Mouse (Mus musculus): ENCODE measurements around the gene Uaca. TPM values are rescaled to one million over a fixed set of nuclear protein-coding genes. Genes with fewer than 3 reads are reported as not detected.

The Uaca gene
- polyA plus RNA-seq, 1 experiment from 2014 or later = 13.6 TPM

DNA sequence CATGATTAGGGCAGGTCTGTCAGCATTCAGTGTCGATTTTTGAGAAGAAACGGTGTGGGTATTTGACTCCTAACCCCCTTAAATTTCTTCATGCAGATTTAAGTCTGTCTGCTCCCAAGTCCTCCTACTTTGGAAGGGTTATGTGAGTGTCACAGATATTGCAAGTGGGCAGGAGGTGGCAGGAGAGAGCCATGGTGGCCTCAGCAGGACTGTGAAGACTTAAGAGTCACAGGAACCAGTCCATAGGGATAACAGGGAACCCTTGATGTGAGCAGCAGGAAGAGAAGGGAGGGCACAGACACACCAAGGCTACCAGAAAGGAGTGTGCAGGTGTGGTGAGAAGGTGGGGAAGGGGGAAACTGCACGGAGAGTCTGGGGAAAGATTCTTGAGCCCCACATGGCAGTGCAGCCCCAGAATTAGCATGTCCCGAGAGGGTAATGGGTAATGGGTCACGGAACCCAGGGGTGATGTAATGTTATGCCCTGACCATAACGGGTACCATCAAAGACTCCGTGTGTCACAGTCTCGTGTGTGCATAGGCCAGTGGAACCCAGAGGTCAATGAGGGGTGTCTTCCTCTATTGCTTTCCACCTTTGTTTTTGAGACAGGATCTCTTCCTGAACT, 101.3 kb downstream of the Uaca start:
- ATAC-seq = peak; percentile 75
- Histone ChIP-seq H3K9ac (ENCODE audit: low read depth, low read length) (no peak overlapping the region), H3K4me2 (ENCODE audit: low read length) (no peak overlapping the region), H3K36me3 (ENCODE audit: control insufficient read depth, insufficient read depth, low read length) (no peaks in the 10 kb centered on the region), H3K27ac (ENCODE audit: low read length) (no peak overlapping the region), H3K27me3 (ENCODE audit: control insufficient read depth, insufficient read depth, low read depth, low read length) (0 out of 2 replicates have a peak, but pooled peaks cover 10% of the 10 kb centered on the region), H3K9me3 (replicated peaks; ENCODE audit: control insufficient read depth, low read length, poor library complexity, severe bottlenecking) (no peaks in the 10 kb centered on the region), H3K4me1 (ENCODE audit: control insufficient read depth, insufficient read depth, low read length) (peaks cover 10% of the 10 kb centered on the region), H3K4me3 (ENCODE audit: low read depth, low read length) (no peak overlapping the region)
- 56% methylated on average over 8 of the region's 8 CpGs for WGBS

DNA sequence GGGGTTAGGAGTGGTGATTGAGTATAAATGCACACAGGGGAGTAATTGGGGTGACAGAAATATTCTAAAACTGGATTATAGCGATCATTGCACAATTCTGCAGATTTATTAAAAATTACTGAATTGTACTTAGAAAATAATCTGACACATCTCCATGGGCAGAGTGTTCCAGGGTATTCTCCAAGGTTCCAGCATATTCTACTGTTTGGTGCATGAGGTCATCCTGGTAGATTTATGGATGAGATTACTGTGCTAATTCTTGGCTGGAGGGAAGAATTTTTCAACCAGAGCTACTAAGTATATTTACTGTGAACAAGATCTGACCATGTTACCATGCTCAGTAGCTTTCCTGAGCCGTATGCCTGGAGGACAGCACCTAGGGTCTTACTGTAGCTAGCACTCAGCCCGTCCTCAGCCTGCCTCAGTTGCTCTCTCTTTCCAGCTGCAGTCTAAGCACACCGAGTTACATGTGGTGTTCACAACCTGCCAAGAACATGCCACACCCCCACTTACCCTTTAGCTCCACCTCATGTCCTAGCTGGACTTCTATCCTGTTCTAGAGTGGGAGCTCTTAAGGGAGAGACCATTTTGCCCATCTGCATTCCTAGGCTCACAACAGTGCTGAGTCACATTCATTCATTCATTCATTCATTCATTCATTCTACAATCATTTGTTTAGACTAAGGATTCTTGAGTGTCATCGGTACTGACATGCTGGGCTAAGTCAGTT, 104.1 kb downstream of the Uaca start:
- Histone ChIP-seq H3K4me3 (ENCODE audit: low read depth, low read length) (no peak overlapping the region), H3K9ac (ENCODE audit: low read depth, low read length) (no peak overlapping the region), H3K4me1 (ENCODE audit: control insufficient read depth, insufficient read depth, low read length) (peaks cover 14% of the 10 kb centered on the region), H3K4me2 (ENCODE audit: low read length) (no peak overlapping the region), H3K36me3 (ENCODE audit: control insufficient read depth, insufficient read depth, low read length) (no peaks in the 10 kb centered on the region), H3K9me3 (replicated peaks; ENCODE audit: control insufficient read depth, low read length, poor library complexity, severe bottlenecking) (no peaks in the 10 kb centered on the region), H3K27ac (ENCODE audit: low read length) (no peak overlapping the region), H3K27me3 (ENCODE audit: control insufficient read depth, insufficient read depth, low read depth, low read length) (peaks cover 7% of the 10 kb centered on the region)
- no peak for ATAC-seq
- WGBS = 90% methylated on average over 5 of the region's 5 CpGs

DNA sequence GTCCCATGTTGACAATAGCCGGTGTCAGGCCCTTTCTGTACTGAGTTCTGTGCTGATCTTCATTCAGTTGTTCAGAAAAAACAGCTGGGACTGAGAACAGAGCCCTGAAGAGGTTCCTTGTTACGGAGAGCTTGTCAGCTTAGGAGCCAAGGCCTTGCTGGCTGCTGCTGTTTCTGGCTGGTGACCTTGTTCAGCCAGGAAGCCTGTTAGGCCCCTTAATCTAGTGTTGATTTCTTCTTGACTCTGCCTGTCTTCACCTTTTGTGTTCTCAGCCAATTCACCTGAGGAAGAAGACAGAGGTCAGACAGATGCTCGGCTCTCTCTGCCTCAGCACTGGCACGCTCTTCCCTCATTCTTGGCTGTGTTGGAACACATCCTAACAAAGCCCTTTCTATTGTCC, 104.9 kb downstream of the Uaca start:
- no peak overlapping the region for H3K4me2 ChIP-seq (ENCODE audit: low read length)
- no peak overlapping the region for H3K27ac ChIP-seq (ENCODE audit: low read length)
- no peak for ATAC-seq
- H3K27me3 ChIP-seq (ENCODE audit: control insufficient read depth, insufficient read depth, low read depth, low read length) = peaks cover 7% of the 10 kb centered on the region
- H3K4me1 ChIP-seq (ENCODE audit: control insufficient read depth, insufficient read depth, low read length) = peaks cover 14% of the 10 kb centered on the region
- WGBS = 40% methylated on average over 4 of the region's 4 CpGs
- H3K9ac ChIP-seq (ENCODE audit: low read depth, low read length) = no peak overlapping the region
- H3K9me3 ChIP-seq (replicated peaks; ENCODE audit: control insufficient read depth, low read length, poor library complexity, severe bottlenecking) = no peaks in the 10 kb centered on the region
- no peaks in the 10 kb centered on the region for H3K36me3 ChIP-seq (ENCODE audit: control insufficient read depth, insufficient read depth, low read length)
- H3K4me3 ChIP-seq (ENCODE audit: low read depth, low read length) = no peak overlapping the region

DNA sequence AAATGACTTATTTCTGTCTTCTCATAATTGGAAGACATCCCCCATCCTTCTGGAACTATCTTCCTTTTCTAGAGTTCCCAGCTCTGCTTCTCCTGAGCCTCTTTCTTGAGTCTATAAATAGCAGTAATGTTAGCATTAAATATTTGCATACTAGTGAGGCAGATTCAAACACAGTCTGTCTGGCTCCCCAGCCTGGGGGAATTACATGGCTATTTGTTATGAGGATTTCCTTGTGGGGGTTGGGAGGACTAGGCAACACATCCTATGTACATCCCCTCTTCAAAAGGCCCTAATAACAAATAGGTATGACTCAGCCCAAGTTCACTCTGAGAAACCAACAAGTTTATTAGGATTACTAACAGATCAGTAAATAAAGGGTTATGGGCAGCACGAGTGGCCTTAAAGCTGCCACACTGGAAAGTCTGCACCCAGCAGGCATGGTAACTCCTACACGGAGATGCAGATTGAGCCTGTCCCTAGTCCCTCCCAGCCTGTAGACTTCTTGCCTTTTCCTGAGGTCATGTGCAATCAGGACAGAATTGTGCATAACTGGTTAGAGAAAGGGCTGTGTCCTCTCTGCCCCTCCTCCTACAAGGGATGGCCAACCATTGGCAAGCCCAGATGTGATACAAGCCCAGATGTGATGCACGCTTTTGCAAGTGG, 105.6 kb downstream of the Uaca start:
- Histone ChIP-seq H3K27me3 (ENCODE audit: control insufficient read depth, insufficient read depth, low read depth, low read length) (peaks cover 4% of the 10 kb centered on the region), H3K9ac (ENCODE audit: low read depth, low read length) (no peak overlapping the region), H3K4me1 (ENCODE audit: control insufficient read depth, insufficient read depth, low read length) (peaks cover 14% of the 10 kb centered on the region), H3K4me2 (ENCODE audit: low read length) (no peak overlapping the region), H3K36me3 (ENCODE audit: control insufficient read depth, insufficient read depth, low read length) (no peaks in the 10 kb centered on the region), H3K9me3 (replicated peaks; ENCODE audit: control insufficient read depth, low read length, poor library complexity, severe bottlenecking) (no peaks in the 10 kb centered on the region), H3K4me3 (ENCODE audit: low read depth, low read length) (no peak overlapping the region), H3K27ac (ENCODE audit: low read length) (no peak overlapping the region)
- ATAC-seq = no peak
- 71% methylated on average over 3 of the region's 3 CpGs for WGBS

DNA sequence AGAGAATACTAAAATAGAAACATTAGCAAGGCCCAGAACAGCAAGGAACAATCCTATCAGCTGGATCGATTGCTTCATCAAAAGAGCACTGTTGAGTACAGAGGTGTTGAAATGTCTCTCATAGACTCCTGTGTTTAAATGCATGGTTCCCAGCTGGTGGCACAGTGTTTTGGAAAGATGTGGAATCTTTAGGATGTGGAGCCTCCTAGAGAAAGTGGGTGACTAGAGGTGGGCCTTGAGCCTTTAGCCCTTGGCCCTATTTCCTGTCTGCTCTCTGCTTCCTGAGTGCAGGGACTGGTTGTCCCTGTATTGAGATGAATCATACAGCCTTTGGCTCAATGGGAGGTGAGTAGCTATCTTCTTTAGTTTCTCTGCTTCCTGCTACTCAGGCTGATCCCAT, 117.9 kb downstream of the Uaca start:
- Histone ChIP-seq H3K27me3 (ENCODE audit: control insufficient read depth, insufficient read depth, low read depth, low read length) (no peaks in the 10 kb centered on the region; the same call in 1 of the 2 replicates), H3K9me3 (replicated peaks; ENCODE audit: control insufficient read depth, low read length, poor library complexity, severe bottlenecking) (no peaks in the 10 kb centered on the region), H3K9ac (ENCODE audit: low read depth, low read length) (no peak overlapping the region), H3K4me3 (ENCODE audit: low read depth, low read length) (no peak overlapping the region), H3K4me2 (ENCODE audit: low read length) (no peak overlapping the region), H3K27ac (ENCODE audit: low read length) (no peak overlapping the region), H3K36me3 (ENCODE audit: control insufficient read depth, insufficient read depth, low read length) (no peaks in the 10 kb centered on the region), H3K4me1 (ENCODE audit: control insufficient read depth, insufficient read depth, low read length) (no peaks in the 10 kb centered on the region)
- no peak for ATAC-seq
- WGBS = 97% methylated on average over 1 of the region's 1 CpGs

DNA sequence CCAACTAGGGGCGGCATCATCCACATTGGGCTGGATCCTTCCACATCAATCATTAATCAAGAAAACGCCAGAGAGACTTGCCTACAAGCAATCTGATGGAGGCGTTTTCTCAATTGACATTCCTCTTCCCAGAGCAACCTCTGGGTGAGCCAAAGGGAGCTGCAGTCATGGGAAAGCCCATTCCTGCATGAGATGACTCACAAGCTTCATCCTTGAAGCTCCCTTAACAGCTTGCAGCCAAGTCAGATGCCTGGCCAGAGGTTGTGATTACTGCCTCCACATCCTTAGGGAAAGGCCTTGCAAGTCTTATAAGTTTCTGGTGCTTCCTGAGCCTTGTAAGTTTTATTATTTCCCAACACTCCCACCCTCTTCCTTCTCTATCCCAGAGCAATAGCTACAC, 119.3 kb downstream of the Uaca start:
- Histone ChIP-seq H3K4me2 (ENCODE audit: low read length) (no peak overlapping the region), H3K4me3 (ENCODE audit: low read depth, low read length) (no peak overlapping the region), H3K36me3 (ENCODE audit: control insufficient read depth, insufficient read depth, low read length) (no peaks in the 10 kb centered on the region), H3K27ac (ENCODE audit: low read length) (no peak overlapping the region), H3K27me3 (ENCODE audit: control insufficient read depth, insufficient read depth, low read depth, low read length) (no peaks in the 10 kb centered on the region; the same call in 1 of the 2 replicates), H3K9ac (ENCODE audit: low read depth, low read length) (no peak overlapping the region), H3K9me3 (replicated peaks; ENCODE audit: control insufficient read depth, low read length, poor library complexity, severe bottlenecking) (no peaks in the 10 kb centered on the region), H3K4me1 (ENCODE audit: control insufficient read depth, insufficient read depth, low read length) (no peaks in the 10 kb centered on the region)
- WGBS = 95% methylated on average over 3 of the region's 3 CpGs
- no peak for ATAC-seq

DNA sequence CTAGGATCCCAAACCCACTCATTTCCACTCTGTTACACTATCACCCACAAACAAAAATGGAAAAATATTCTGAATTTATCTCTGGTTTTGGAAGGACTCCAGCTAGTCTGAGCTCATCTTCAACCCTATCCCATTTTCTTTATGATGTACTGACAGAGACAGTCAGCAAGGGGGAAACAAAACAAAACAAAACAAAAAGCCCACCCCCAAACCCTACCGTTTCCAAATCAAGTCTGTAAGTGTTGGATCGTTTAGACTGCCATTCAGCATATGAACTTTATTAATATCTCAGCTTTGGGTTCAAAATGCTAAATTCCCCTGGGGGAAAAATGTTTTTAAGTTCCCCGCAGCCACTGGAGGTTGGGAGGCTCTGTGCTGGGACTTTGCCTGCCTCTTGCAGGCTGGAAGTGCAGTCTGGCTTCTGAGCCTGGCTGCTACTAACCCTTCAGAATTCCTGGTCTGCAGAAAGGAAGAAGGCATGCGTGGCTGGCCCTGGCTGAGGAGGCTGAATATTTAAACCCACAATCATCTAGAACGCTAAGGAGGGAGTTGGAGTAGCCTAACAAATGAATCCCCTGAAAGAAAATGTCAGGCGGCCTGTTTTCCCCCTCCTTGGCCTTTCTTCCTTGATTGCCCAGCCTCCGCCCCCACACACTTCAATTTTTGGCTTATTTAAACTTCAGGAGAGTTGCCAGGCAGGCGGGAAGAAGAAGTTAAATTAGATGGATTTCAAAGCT, 125.8 kb downstream of the Uaca start:
- Histone ChIP-seq H3K4me3 (ENCODE audit: low read depth, low read length) (no peak overlapping the region), H3K9me3 (replicated peaks; ENCODE audit: control insufficient read depth, low read length, poor library complexity, severe bottlenecking) (no peaks in the 10 kb centered on the region), H3K4me1 (ENCODE audit: control insufficient read depth, insufficient read depth, low read length) (no peaks in the 10 kb centered on the region), H3K9ac (ENCODE audit: low read depth, low read length) (no peak overlapping the region), H3K27ac (ENCODE audit: low read length) (no peak overlapping the region), H3K4me2 (ENCODE audit: low read length) (no peak overlapping the region), H3K27me3 (ENCODE audit: control insufficient read depth, insufficient read depth, low read depth, low read length) (no peaks in the 10 kb centered on the region; the same call in 1 of the 2 replicates), H3K36me3 (ENCODE audit: control insufficient read depth, insufficient read depth, low read length) (no peaks in the 10 kb centered on the region)
- 46% methylated on average over 8 of the region's 8 CpGs for WGBS
- no peak for ATAC-seq

DNA sequence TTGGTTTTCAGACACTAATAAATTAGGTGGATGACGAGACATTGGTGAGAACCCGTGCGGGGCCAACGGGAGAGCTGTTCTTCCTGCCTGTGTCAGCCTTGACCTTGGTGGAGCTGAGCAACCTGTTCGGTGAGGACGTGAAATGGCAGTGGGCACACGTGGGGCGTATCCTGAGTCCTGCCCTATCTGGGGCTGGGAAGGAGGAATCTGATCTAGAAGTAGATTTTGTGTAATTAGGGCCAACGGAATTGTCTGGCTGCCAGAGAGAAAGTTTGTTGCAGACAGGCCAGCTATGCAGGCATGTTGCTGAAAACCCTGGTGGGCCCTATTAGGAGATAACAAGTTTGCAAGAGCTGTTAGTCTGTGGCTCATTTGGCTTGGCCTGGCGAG, 126.3 kb downstream of the Uaca start:
- 82% methylated on average over 10 of the region's 10 CpGs for WGBS
- no peaks in the 10 kb centered on the region; the same call in 1 of the 2 replicates for H3K27me3 ChIP-seq (ENCODE audit: control insufficient read depth, insufficient read depth, low read depth, low read length)
- H3K4me2 ChIP-seq (ENCODE audit: low read length) = no peak overlapping the region
- H3K4me3 ChIP-seq (ENCODE audit: low read depth, low read length) = no peak overlapping the region
- no peak for ATAC-seq
- no peaks in the 10 kb centered on the region for H3K36me3 ChIP-seq (ENCODE audit: control insufficient read depth, insufficient read depth, low read length)
- H3K9me3 ChIP-seq (replicated peaks; ENCODE audit: control insufficient read depth, low read length, poor library complexity, severe bottlenecking) = no peaks in the 10 kb centered on the region
- no peak overlapping the region for H3K27ac ChIP-seq (ENCODE audit: low read length)
- no peaks in the 10 kb centered on the region for H3K4me1 ChIP-seq (ENCODE audit: control insufficient read depth, insufficient read depth, low read length)
- no peak overlapping the region for H3K9ac ChIP-seq (ENCODE audit: low read depth, low read length)

Measured in midbrain, embryonic 16.5 days (tissue).